Mouse (Mus musculus) forebrain, embryonic 15.5 days (tissue): Measurements from ENCODE around the gene 6030445D17Rik. TPM values are rescaled to one million over a fixed set of nuclear protein-coding genes. Genes with fewer than 3 reads are reported as not detected.

Experiments used
- ATAC-seq: fragments of 200-750 bp; cut with Nextera tagmentation; replicated peaks from 2 replicates; pipeline ENCODE4 v1.8.0; 2017; ENCODE audit warnings: mild to moderate bottlenecking, moderate TSS enrichment, moderate library complexity
- H3K27ac ChIP-seq: fragments of 300-500 bp; sonication (generic); replicated peaks from 2 replicates; pipeline ENCODE4 v1.5.1; 2015; ENCODE audit warnings: mild to moderate bottlenecking, inconsistent platforms
- H3K27me3 ChIP-seq: fragments of 300-500 bp; sonication (generic); 2 replicates; pipeline ENCODE4 v1.6.1; 2015; ENCODE audit warnings: inconsistent platforms
- H3K36me3 ChIP-seq: fragments of 300-500 bp; sonication (generic); 2 replicates; pipeline ENCODE4 v1.6.1; 2015; ENCODE audit warnings: mild to moderate bottlenecking, inconsistent platforms
- H3K4me1 ChIP-seq: fragments of 300-500 bp; sonication (generic); 2 replicates; pipeline ENCODE4 v1.6.1; 2015; ENCODE audit warnings: inconsistent platforms
- H3K4me2 ChIP-seq: fragments of 300-500 bp; sonication (generic); replicated peaks from 2 replicates; pipeline ENCODE4 v1.6.1; 2015; ENCODE audit warnings: mild to moderate bottlenecking, inconsistent platforms
- H3K4me3 ChIP-seq: fragments of 300-500 bp; sonication (generic); 2 replicates; pipeline ENCODE4 v1.5.1; 2015; ENCODE audit warnings: mild to moderate bottlenecking, inconsistent platforms
- H3K9ac ChIP-seq: fragments of 300-500 bp; sonication (generic); replicated peaks from 2 replicates; pipeline ENCODE4 v1.6.1; 2015; ENCODE audit warnings: mild to moderate bottlenecking, inconsistent platforms
- H3K9me3 ChIP-seq: fragments of 300-500 bp; sonication (generic); 2 replicates; pipeline ENCODE4 v1.6.1; 2016; ENCODE audit warnings: inconsistent platforms
- WGBS: fragments of 180-500 bp; shearing (Covaris S2); methylation state at CpG from one replicate; pipeline ENCODE4 v1.1.7; 2015; ENCODE audit warnings: mixed read lengths; 5-methylcytosine and 5-hydroxymethylcytosine counted together
- polyA plus RNA-seq: library from polyadenylated mRNA; unstranded; fragments of >200 nt; fragmentation: Nextera tagmentation; extraction: Ambion mirVana; gene quantifications from 2 replicates; pipeline ENCODE4 v1.2.1, GENCODE M21; 2015

The 6030445D17Rik gene
- polyA plus RNA-seq, 1 experiment from 2014 or later = 0.57 TPM

DNA sequence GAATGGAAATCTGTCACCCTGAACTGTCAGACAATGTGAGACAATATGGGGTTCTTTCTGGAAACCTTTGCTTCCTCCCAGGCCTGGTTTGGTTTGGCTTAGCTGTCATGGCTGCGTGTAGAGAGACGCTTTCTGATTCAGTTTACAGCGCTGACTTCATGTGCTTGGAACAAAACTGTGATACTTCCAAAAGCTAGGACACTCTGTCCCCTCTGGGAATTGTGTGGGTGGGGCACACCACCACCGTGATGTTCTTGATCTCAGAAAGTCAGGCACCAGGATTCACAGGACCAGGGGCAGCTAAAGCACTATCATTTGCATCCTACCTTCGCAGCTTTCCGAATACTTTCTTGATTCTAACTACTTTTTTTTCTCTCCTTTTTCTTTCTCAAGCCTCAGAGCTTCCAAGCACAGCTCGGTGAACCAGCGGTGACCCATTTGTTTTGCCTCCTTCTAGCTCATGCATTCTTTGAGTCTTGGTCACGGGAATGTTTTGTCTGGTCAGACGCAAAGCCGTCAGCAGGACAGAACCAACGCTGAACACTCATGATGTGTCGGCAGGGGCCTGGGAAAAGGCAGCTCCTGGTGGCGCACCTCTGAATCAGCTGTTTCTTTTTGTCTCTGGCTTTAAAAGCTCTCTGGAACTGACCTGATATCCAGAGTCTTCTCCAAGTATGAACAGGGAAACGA, 20.6 kb upstream of the 6030445D17Rik start:
- Histone ChIP-seq H3K4me2 (no peak overlapping the region), H3K4me3 (no peak overlapping the region), H3K36me3 (no peaks in the 10 kb centered on the region), H3K9ac (no peak overlapping the region), H3K4me1 (no peaks in the 10 kb centered on the region), H3K9me3 (no peaks in the 10 kb centered on the region), H3K27ac (no peak overlapping the region), H3K27me3 (no peaks in the 10 kb centered on the region)
- 71% methylated on average over 15 of the region's 15 CpGs for WGBS
- ATAC-seq = no peak

DNA sequence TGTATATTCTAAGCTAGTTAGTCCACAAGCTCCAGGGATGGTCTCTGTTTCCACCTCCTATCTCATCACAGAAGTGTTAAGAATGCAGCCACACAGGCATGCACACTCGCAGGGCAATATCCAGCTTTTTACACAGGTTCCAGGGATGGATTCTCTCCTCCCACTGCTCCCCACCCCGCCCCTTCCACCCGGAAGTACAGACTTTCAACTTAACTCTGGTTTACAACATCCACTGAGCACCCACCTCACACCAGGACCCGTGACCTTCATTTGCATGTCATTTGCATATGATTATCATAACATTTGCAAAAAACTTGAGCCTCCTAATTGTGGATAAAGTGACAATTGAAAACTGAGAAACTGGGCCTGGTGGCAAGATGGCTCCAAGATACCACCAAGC, 17.5 kb upstream of the 6030445D17Rik start:
- no peak overlapping the region for H3K4me3 ChIP-seq
- 68% methylated on average over 4 of the region's 4 CpGs for WGBS
- no peak overlapping the region for H3K27ac ChIP-seq
- no peaks in the 10 kb centered on the region for H3K4me1 ChIP-seq
- no peaks in the 10 kb centered on the region for H3K9me3 ChIP-seq
- H3K36me3 ChIP-seq = no peaks in the 10 kb centered on the region
- no peak for ATAC-seq
- H3K27me3 ChIP-seq = no peaks in the 10 kb centered on the region
- H3K4me2 ChIP-seq = no peak overlapping the region
- H3K9ac ChIP-seq = no peak overlapping the region

DNA sequence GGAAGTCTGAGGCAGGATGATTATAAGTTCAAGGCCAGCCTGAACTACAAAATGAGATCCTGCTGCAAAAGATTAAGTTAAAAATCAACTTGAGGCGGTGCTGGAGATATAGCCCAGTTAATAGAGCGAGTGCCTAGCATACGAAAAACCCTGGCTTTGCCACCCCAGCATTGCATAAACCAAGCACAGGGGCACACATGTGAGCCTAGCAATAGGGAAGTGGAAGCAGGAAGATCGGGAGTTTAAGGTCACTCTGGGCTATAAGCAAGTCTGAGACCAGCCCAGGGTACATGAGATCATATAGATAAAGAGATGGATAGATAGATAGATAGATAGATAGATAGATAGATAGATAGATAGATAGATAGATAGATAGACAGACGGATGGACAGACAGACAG, 12.3 kb upstream of the 6030445D17Rik start:
- ATAC-seq = no peak
- 93% methylated on average over 5 of the region's 5 CpGs for WGBS
- H3K9me3 ChIP-seq = no peaks in the 10 kb centered on the region
- H3K4me2 ChIP-seq = no peak overlapping the region
- H3K4me1 ChIP-seq = peaks cover under 1% of the 10 kb centered on the region; the same call in 1 of the 2 replicates
- no peaks in the 10 kb centered on the region for H3K27me3 ChIP-seq
- no peaks in the 10 kb centered on the region for H3K36me3 ChIP-seq
- H3K4me3 ChIP-seq = no peak overlapping the region
- no peak overlapping the region for H3K9ac ChIP-seq
- no peak overlapping the region for H3K27ac ChIP-seq

DNA sequence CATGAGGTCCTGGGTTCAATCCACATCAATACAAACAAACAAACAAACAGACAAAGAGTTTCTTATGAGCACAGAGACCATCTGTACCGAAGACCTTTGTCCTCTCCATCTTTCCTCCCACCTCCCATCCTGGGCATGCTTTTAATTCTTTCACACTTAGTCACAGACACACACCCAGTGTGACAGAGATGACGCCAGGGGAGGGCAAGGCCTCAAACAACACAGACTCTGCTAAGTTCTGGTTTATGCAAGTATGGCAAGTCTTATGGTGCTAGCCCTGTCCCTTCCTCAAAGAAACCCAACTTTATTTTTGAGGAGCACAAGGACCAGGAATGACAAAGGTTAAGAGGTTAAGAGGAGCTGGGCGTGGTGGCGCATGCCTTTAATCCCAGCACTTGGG, 11.8 kb upstream of the 6030445D17Rik start:
- H3K27me3 ChIP-seq = no peaks in the 10 kb centered on the region
- no peak overlapping the region for H3K27ac ChIP-seq
- H3K9me3 ChIP-seq = no peaks in the 10 kb centered on the region
- no peak overlapping the region for H3K4me2 ChIP-seq
- H3K4me1 ChIP-seq = peaks cover 5% of the 10 kb centered on the region; the same call in 1 of the 2 replicates
- 82% methylated on average over 4 of the region's 4 CpGs for WGBS
- H3K4me3 ChIP-seq = no peak overlapping the region
- no peak overlapping the region for H3K9ac ChIP-seq
- H3K36me3 ChIP-seq = no peaks in the 10 kb centered on the region
- ATAC-seq = no peak

DNA sequence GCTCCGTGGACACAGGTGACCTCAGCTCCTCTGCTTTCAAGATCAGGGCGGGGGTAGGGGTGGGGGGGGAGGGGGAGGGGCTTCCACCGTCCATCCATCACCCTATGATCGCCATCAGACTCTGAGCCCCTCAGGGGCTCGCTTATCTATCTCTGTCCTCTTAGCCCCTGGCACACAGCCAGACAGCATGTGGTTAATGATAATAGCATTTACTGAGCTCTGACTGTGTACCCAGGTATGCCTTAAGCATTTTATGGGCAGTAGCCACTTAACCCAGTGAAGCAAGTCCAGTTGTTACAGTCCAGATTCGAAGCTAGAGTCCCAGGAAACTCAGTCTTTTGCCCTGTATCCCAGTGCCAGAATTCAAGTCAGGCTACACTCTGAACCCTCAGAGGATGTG, 10.5 kb upstream of the 6030445D17Rik start:
- Histone ChIP-seq H3K4me2 (no peak overlapping the region), H3K9me3 (no peaks in the 10 kb centered on the region), H3K4me1 (peaks cover 5% of the 10 kb centered on the region; the same call in 1 of the 2 replicates), H3K4me3 (no peak overlapping the region), H3K9ac (no peak overlapping the region), H3K27ac (no peak overlapping the region), H3K27me3 (no peaks in the 10 kb centered on the region), H3K36me3 (no peaks in the 10 kb centered on the region)
- WGBS = 18% methylated on average over 6 of the region's 6 CpGs
- no peak for ATAC-seq

DNA sequence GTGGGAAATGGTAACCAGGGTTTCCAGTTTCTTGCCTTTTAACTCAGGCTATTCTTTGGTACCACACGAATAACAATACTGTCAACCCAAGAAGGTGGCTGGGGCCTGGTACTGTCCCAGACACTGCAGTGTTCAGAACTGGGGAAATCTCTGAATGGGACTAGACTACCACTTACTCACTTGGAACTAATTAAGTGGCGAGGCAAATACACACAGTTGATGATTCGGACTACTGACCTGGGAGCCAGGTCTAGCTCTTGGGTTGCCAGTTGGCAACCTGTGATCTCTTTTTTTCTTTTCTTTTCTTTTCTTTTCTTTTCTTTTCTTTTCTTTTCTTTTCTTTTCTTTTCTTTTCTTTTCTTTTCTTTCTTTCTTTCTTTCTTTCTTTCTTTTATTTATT, 9.8 kb upstream of the 6030445D17Rik start:
- no peaks in the 10 kb centered on the region for H3K9me3 ChIP-seq
- WGBS = 80% methylated on average over 3 of the region's 3 CpGs

DNA sequence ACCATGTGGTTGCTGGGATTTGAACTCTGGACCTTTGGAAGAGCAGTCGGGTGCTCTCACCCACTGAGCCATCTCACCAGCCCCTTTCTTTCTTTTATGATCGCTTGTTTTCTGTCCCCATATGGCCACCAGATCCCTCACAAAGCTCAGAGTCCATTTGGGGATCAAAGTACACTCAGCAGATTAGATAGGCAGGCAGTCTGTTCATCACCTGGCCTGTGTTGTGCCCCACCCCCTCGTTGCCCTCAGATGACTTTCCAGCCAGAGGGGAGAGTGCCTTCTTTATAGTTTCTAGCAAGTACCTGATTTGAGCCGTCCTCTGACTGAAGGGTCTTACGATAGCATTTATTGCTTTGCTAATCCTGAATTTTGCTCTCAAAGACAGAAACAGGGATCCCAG, 9.3 kb upstream of the 6030445D17Rik start:
- H3K27me3 ChIP-seq = no peaks in the 10 kb centered on the region
- H3K9ac ChIP-seq = no peak overlapping the region
- H3K36me3 ChIP-seq = no peaks in the 10 kb centered on the region
- peaks cover 5% of the 10 kb centered on the region; the same call in 1 of the 2 replicates for H3K4me1 ChIP-seq
- no peak overlapping the region for H3K4me3 ChIP-seq
- no peak overlapping the region for H3K4me2 ChIP-seq
- H3K9me3 ChIP-seq = no peaks in the 10 kb centered on the region
- no peak overlapping the region for H3K27ac ChIP-seq
- WGBS = 79% methylated on average over 5 of the region's 5 CpGs
- no peak for ATAC-seq

More for the DNA sequence above, 9.8 kb upstream of the 6030445D17Rik start:
- H3K27ac ChIP-seq = no peak overlapping the region
- no peaks in the 10 kb centered on the region for H3K36me3 ChIP-seq
- no peak for ATAC-seq
- H3K27me3 ChIP-seq = no peaks in the 10 kb centered on the region
- no peak overlapping the region for H3K4me3 ChIP-seq
- H3K4me2 ChIP-seq = no peak overlapping the region
- H3K4me1 ChIP-seq = peaks cover 5% of the 10 kb centered on the region; the same call in 1 of the 2 replicates
- H3K9ac ChIP-seq = no peak overlapping the region

DNA sequence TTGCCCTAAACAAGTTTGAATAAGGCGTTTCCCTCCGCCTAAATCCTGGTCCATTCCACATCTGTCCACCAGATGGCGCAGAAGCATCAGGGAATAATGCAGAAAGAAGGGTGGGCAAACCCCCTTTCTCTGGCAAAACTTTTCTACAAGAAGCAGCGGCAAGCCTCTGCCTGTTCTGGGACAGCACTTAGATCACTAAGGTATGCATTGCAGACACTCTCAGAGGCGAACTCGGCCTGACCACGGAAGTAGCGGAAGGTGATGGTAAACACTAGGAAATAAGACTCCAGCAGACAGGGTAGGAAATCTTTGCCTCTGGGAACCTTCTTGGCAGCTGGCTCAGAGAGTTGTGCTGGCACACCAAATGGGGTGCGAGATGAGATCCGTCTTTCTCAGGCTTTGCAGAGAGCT, 7.2 kb upstream of the 6030445D17Rik start:
- Histone ChIP-seq H3K36me3 (no peaks in the 10 kb centered on the region), H3K9ac (no peak overlapping the region), H3K27ac (no peak overlapping the region), H3K27me3 (0 out of 2 replicates have a peak, but pooled peaks cover under 1% of the 10 kb centered on the region), H3K4me2 (peak overlapping the region; percentile 22; the same call in 1 of the 2 replicates), H3K9me3 (no peaks in the 10 kb centered on the region), H3K4me1 (peaks cover 5% of the 10 kb centered on the region; the same call in 1 of the 2 replicates), H3K4me3 (no peak overlapping the region)
- WGBS = 9% methylated on average over 10 of the region's 10 CpGs
- ATAC-seq = 0 out of 2 replicates have a peak, but pooled peaks have one; percentile 32

DNA sequence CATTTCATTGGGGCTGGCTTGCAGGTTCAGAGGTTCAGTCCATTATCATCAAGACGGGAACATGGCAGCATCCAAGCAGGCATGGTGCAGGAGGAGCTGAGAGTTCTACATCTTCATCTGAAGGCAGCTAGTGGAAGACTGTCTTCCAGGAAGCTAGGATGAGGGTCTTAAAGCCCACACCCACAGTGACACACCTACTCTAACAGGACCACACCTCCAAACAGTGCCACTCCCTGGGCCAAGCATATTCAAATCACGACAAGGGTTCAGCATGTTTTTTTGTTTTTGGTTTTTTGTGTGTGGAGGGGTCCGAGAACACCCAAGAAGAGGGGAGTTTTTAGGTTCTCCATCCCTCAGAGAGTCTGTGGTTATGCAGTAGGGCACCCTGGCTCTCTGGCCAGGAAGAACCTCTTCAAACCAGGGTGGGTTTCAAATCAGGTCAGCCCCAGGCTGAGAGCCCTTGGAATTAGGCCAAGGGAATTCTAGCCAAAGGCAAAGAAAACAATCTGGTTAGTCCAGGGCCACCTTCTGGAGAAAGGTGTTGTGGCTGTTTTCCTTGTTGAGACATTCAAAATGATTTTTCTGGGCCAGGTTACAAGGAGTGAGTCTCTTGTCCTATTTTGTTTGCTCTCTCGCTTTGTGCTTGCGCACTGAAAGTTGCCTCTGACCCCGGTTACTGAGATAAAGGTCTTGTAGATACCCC, 5.4 kb upstream of the 6030445D17Rik start:
- Histone ChIP-seq H3K27ac (no peak overlapping the region), H3K4me1 (peaks cover 5% of the 10 kb centered on the region; the same call in 1 of the 2 replicates), H3K9ac (no peak overlapping the region), H3K27me3 (peaks cover 8% of the 10 kb centered on the region), H3K9me3 (no peaks in the 10 kb centered on the region), H3K36me3 (no peaks in the 10 kb centered on the region), H3K4me3 (no peak overlapping the region), H3K4me2 (no peak overlapping the region)
- 86% methylated on average over 6 of the region's 6 CpGs for WGBS
- ATAC-seq = no peak

DNA sequence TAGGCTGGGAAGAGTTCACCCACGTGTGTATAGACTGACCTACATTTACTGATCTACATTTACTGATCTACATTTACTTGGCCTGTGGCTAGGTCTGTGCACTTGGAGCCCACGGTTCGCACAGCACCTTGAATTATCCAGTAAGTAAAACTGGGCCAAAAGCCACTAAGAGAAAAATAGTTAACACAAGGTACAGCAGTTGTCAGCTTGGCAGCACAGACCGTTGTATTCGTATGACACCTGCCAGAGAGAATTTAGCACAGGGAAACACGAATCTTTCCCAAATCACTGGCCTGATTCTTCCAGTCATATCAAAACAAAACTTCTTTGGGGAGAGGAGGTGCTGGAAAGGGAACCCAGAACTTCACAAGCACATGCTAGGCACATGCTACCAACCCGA, 3.8 kb upstream of the 6030445D17Rik start:
- Histone ChIP-seq H3K9ac (no peak overlapping the region), H3K36me3 (no peaks in the 10 kb centered on the region), H3K4me3 (no peak overlapping the region), H3K9me3 (no peaks in the 10 kb centered on the region), H3K27me3 (peaks cover 13% of the 10 kb centered on the region), H3K4me2 (no peak overlapping the region), H3K27ac (no peak overlapping the region), H3K4me1 (peaks cover 14% of the 10 kb centered on the region)
- 71% methylated on average over 7 of the region's 7 CpGs for WGBS
- ATAC-seq = no peak

DNA sequence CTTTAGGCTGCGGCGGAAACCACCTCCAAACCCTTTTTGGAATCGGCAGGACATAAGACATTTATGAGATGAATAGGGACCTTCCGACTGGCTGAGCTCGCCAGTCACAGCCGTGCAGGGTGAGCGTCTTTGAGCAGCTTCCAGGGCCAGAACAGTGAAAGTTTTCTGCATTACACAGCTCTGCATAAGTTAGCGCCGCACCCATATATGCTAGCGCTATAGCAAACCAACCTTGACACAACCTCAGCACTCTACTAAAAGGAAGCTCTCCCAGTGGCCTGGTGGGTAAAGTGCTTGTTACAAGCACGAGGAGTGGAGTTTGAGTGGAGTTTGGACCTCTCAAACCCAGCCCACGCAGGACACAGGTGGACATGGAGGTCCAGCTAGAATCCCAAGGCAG, 2.8 kb upstream of the 6030445D17Rik start:
- H3K36me3 ChIP-seq = no peaks in the 10 kb centered on the region
- no peak overlapping the region for H3K9ac ChIP-seq
- H3K27me3 ChIP-seq = peaks cover 22% of the 10 kb centered on the region
- H3K9me3 ChIP-seq = no peaks in the 10 kb centered on the region
- H3K27ac ChIP-seq = no peak overlapping the region
- no peak overlapping the region for H3K4me2 ChIP-seq
- H3K4me3 ChIP-seq = no peak overlapping the region
- no peak for ATAC-seq
- peaks cover 16% of the 10 kb centered on the region for H3K4me1 ChIP-seq
- WGBS = 60% methylated on average over 12 of the region's 12 CpGs

DNA sequence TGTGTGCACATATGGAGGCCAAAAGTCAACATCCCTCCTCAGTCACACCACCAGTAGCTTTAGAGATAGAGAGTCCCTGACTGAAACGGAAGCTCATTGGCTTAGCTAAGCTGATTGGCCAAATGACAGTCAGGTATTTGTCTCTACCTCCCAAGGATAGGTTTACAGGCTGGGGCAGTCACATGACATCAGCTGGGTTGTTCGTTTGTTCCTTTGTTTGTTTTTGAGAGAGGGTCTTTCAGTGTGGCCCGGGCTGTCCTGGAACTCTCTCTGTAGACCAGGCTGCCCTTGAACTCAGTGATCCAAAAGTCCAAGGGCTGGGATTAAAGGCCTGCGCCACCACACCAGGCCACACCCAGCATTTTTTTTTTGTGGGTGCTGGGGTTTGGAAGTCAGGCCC, 844 bp upstream of the 6030445D17Rik start:
- Histone ChIP-seq H3K36me3 (no peaks in the 10 kb centered on the region), H3K9me3 (no peaks in the 10 kb centered on the region), H3K4me2 (no peak overlapping the region), H3K27ac (no peak overlapping the region), H3K27me3 (peaks cover 25% of the 10 kb centered on the region), H3K4me1 (peaks cover 14% of the 10 kb centered on the region), H3K4me3 (no peak overlapping the region), H3K9ac (no peak overlapping the region)
- ATAC-seq = no peak
- WGBS = 43% methylated on average over 4 of the region's 4 CpGs
